ENCODE assay signal across 16 mouse cellular contexts in genomic region chr4:82170930-82171329, GRCm38 (mm10).
"Had no signal": no experiment of that assay in that cellular context is flagged by ENCODE, and none has a peak within 500 bp of the region (broad histone marks: within the 10 kb centered on the region; RNA-seq: fewer than 3 reads in every experiment).

No protein-coding gene starts in this region.

- H3K27ac ChIP-seq: hindbrain, embryonic 15.5 days; kidney, embryonic 15.5 days; layer of hippocampus, adult 2 months; liver, embryonic 14.5 days had no signal

- H3K4me3 ChIP-seq: hindbrain, embryonic 15.5 days; kidney, embryonic 15.5 days; layer of hippocampus, adult 2 months had no signal

- H3K9me3 ChIP-seq: hindbrain, embryonic 15.5 days; kidney, embryonic 15.5 days had no signal

- H3K4me1 ChIP-seq: hindbrain, embryonic 15.5 days had no signal

- H3K27me3 ChIP-seq: hindbrain, embryonic 15.5 days had no signal

- H3K9ac ChIP-seq: hindbrain, embryonic 15.5 days; kidney, embryonic 15.5 days; liver, embryonic 14.5 days had no signal

- DNase-seq: kidney, adult 11 months; kidney, adult 8-10 months; kidney, postnatal 14 days; layer of hippocampus, adult 9-11 months; lung, adult 18-20 months; lung, postnatal 36 days; midbrain, embryonic 14.5 days; thymus, adult 2 months; thymus, postnatal 14 days; thymus, postnatal 4 days had no signal

- H3K36me3 ChIP-seq: hindbrain, embryonic 15.5 days; kidney, embryonic 15.5 days had no signal

- ATAC-seq: lung, postnatal 0 days had no signal

- H3K4me2 ChIP-seq: hindbrain, embryonic 15.5 days; kidney, embryonic 15.5 days; midbrain, embryonic 11.5 days had no signal
